Mouse (Mus musculus) embryonic fibroblast, embryonic 13.5 days (primary cell): ENCODE measurements around the gene Fmo2. TPM values are rescaled to one million over a fixed set of nuclear protein-coding genes. Genes with fewer than 3 reads are reported as not detected.

Experiments used
- H3K27ac ChIP-seq: 2 replicates; pipeline ENCODE4 v1.5.1; 2012; ENCODE audit warnings: low read length, control low read depth, inconsistent platforms; ENCODE audit not compliant: insufficient read depth
- H3K4me1 ChIP-seq: 2 replicates; pipeline ENCODE4 v1.6.1; 2011; ENCODE audit warnings: low read length; ENCODE audit not compliant: control insufficient read depth, insufficient read depth
- H3K4me3 ChIP-seq: 2 replicates; pipeline ENCODE4 v1.5.1; 2011; ENCODE audit warnings: mild to moderate bottlenecking, control low read depth, low read length; ENCODE audit not compliant: insufficient read depth
- CTCF ChIP-seq: IDR thresholded peaks from 2 replicates; pipeline ENCODE4 v1.5.1; 2011; ENCODE audit warnings: mild to moderate bottlenecking, control low read depth, low read length, moderate library complexity, borderline replicate concordance; ENCODE audit not compliant: insufficient read depth
- POLR2A ChIP-seq: IDR thresholded peaks from 2 replicates; pipeline ENCODE4 v1.6.1; 2011; ENCODE audit warnings: low read depth, mild to moderate bottlenecking, control low read depth, low read length, moderate library complexity
- polyA plus RNA-seq: library from polyadenylated mRNA; stranded (reverse); fragments of >200 nt; gene quantifications from 2 replicates; pipeline ENCODE4 v1.2.4, GENCODE M21; 2011; ENCODE audit warnings: low read depth; ENCODE audit not compliant: missing spikeins, insufficient read length

Fmo2 gene
- polyA plus RNA-seq, 1 experiment: 0.19 TPM

- Histone ChIP-seq H3K27ac (no peak overlapping the region), H3K4me3 (no peak overlapping the region), H3K4me1 (no peaks in the 10 kb centered on the region; the same call in 1 of the 2 replicates)
- TF ChIP-seq CTCF: no peak
- TF ChIP-seq POLR2A: no peak
Observed at GRCm38 (mm10) chr1:162893014-162893413, 5.5 kb downstream of the Fmo2 start.

DNA sequence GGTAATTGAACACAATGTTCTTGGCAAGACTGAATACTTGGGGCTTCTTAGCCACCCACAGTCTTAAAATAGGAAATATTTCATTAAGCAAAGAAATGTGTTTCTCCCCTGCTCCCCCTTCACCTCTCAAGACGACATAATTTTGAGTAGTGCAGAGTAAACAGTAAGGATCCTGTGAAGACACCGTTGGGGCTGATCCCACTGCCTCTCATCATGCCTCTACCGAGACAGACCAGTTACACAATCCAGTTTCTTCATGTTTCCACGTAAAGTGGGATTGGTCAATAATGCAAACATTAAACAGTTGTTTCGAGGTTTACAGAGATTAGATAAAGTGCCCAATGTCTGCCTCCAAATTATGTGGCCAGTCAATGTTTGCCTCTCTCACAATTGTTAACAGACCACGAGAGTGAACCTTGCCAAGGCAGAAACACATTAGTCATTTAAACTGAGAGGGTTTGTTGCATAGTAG is 6.5 kb downstream of the Fmo2 start:
- Histone ChIP-seq H3K4me1 (no peaks in the 10 kb centered on the region; the same call in 1 of the 2 replicates), H3K4me3 (no peak overlapping the region), H3K27ac (no peak overlapping the region)
- TF ChIP-seq POLR2A (no peak), CTCF (no peak)

DNA sequence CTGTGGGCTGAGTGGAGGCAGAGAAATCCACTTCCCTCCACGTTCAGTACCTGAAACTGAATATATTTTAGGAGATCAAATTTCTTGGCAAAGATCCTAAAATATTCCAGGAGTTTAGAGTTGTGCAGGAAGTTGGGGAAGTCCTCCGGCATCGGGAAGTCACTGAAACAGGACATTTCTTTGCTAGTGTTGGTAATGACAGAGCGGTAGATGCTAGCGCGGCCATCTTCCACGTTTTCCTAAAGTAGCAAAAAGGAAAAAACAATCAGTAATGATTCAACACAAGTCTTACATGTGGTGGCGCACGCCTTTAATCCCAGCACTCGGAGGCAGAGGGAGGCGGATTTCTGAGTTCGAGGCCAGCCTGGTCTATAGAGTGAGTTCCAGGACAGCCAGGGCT is 9.9 kb downstream of the Fmo2 start:
- Histone ChIP-seq H3K27ac (no peak overlapping the region), H3K4me3 (no peak overlapping the region)
- TF ChIP-seq CTCF (no peak), POLR2A (no peak)

DNA sequence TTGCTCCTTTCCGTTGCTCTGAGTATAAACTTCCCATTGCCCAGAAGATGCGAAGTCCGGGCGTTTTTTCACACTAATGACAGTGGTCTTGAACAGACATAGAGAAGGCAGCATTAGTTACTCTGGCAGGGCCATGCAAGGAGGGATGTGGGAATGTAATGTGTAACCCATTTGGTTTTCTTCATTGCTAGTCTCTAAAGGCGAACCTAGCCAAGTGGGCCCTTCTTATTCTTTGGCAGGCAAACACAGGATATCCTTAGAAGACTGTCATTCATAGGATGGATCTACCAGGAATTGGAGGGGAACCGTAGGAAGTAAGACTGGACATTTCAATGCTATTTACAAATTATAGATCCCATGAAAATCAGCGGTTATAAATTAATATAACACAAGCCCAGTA is 10.9 kb downstream of the Fmo2 start:
- Histone ChIP-seq H3K4me1 (no peaks in the 10 kb centered on the region; the same call in 1 of the 2 replicates), H3K27ac (no peak overlapping the region), H3K4me3 (no peak overlapping the region)
- TF ChIP-seq POLR2A (no peak), CTCF (no peak)

More for the DNA sequence above, 9.9 kb downstream of the Fmo2 start:
- H3K4me1 ChIP-seq: no peaks in the 10 kb centered on the region; the same call in 1 of the 2 replicates

GRCm38 (mm10) chr1:162886138-162886816 is 12.2 kb downstream of the Fmo2 start:
- TF ChIP-seq CTCF (no peak), POLR2A (no peak)
- H3K4me3 ChIP-seq: no peak overlapping the region
- H3K27ac ChIP-seq: no peak overlapping the region
- no peaks in the 10 kb centered on the region for H3K4me1 ChIP-seq

DNA sequence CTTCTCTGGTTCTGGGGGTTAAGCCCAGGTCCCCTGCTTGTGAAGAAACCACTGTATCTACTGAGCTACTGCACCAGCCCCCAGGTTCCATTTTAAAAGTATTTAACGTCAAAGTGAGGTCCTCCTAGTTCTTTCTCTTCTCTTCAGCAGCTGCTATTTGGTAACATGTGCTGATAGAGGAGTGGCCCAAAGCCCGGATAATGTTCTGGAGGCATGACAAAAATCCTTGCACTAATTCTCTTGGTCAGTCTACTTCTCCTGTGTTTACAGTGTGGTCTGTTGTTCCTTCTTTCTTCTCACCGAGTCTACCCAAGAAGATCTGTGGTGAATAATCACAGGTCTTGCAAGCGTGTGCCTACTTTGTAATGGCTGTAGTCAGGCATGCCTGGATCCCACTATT is 15.8 kb downstream of the Fmo2 start:
- Histone ChIP-seq H3K4me3 (no peak overlapping the region), H3K27ac (no peak overlapping the region), H3K4me1 (no peaks in the 10 kb centered on the region)
- no peak for TF ChIP-seq POLR2A
- no peak for TF ChIP-seq CTCF

GRCm38 (mm10) chr1:162879595-162880369 is 18.7 kb downstream of the Fmo2 start:
- Histone ChIP-seq H3K4me3 (no peak overlapping the region), H3K27ac (no peak overlapping the region), H3K4me1 (no peaks in the 10 kb centered on the region)
- TF ChIP-seq POLR2A (no peak), CTCF (peak; percentile 68; the same call in 1 of the 2 replicates)

- H3K4me1 ChIP-seq: no peaks in the 10 kb centered on the region
- no peak overlapping the region for H3K4me3 ChIP-seq
- TF ChIP-seq POLR2A (no peak), CTCF (no peak)
- H3K27ac ChIP-seq: no peak overlapping the region
Observed at GRCm38 (mm10) chr1:162875091-162875490, 23.4 kb downstream of the Fmo2 start.

DNA sequence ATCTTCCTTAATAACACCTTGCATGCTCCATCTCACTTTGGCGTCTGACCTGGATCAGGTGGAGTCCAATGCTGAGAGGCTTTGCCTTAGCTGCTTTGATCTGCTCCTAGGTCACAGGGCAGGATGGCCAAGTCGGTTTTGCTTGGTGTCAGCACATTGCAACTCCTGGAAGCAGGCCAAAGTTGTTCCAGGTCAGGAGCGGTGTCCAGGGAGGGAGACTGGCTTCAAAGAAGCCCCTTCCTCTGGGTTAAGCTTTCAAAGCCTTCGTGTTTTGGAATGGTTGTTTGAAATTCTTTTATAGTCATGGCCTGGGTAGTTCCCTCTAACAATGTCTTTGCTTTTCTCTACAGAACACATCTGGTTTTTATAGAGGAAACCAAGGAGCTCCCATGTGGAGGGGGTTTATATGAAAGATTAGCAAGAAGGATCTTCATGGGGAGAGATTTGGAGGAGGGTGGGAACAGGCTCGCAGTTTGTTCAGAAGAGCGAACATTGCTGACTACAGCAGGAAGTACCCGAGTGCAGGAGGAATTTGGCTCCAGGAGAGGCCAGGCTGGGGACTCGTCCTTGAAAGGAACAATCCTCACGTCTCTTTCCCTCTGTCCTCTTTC is 26.7 kb downstream of the Fmo2 start:
- H3K27ac ChIP-seq: no peak overlapping the region
- H3K4me3 ChIP-seq: no peak overlapping the region
- no peak for TF ChIP-seq CTCF
- no peak for TF ChIP-seq POLR2A
- H3K4me1 ChIP-seq: no peaks in the 10 kb centered on the region
